Mouse (Mus musculus) thymus, postnatal 0 days (tissue): ENCODE data around the gene Hint3. TPM values are rescaled to one million over a fixed set of nuclear protein-coding genes. Genes with fewer than 3 reads are reported as not detected.
"Not testable (repeated sequence)": the region's sequence is repeated elsewhere in the genome, so short reads cannot be mapped to it uniquely, and the experiment has no call there.

ENCODE experiments used
- DNase-seq: peaks from one replicate; pipeline ENCODE4 v3.0.0-alpha.2; 2015; ENCODE audit warnings: low spot score
- polyA plus RNA-seq: library from polyadenylated mRNA; unstranded; fragments of >200 nt; fragmentation: Nextera tagmentation; extraction: Ambion mirVana; gene quantifications from 2 replicates; pipeline ENCODE4 v1.2.1, GENCODE M21; 2015

The Hint3 gene
- 46.7 and 47.4 TPM in 2 replicates for polyA plus RNA-seq

DNA sequence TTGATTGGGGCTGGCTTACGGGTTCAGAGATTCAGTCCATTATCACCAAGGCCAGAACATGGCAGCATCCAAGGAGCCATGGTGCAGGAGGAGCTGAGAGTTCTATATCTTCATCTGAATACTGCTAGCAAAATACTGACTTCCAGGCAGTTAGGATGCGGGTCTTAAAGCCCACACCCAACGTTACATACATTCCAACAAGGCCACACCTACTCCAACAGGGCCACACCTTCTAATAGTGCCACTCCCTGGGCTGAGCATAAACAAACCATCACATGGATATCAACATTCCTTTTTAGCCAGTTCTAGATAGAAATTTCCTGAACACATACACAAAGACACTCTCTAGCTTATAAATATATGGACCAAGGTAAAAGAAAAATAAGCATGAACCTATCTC lies at the start of gene Hint3:
Gene Hint3, minus strand, starts transcription at position 120 of the 400 bp plus-strand sequence.
- no peak for DNase-seq

DNA sequence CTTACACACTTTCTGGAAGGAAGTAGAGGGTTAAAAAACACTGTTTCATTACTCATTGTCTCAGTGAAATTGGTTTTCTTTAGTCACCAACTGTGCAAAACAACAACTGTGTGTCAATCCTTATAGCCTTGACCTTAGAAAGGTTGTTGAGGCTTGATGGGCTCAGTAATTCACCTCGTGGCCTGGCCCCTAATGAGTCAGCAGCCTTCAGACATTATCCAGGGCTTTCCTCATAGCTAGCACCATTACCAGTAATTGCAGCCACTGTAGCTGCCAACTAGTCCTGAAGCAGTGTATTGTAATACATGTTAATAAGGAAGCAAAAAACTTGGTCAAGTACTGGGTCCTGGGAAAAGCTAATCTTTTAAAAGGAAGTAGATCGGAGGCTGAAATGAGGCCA lies 48.6 kb upstream of the Hint3 start:
- no peak for DNase-seq

DNA sequence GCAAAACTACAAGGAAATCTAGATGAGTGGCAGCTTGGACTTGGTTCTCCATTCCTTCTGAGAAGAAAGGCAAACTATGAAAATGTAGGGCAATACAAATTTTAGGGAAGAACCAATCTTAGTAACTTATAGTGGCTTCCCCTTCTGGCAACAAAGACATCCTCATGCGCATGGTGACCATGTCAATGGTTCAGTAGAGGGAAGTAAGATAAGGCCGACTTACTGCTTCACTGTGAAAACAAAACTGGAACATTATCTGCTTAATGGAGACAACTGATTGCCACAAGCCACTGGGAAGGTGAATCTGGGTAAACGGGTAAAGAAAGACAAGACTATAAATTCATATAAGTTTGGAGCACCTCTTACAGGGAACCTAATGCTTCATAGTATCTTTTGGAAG lies 45.4 kb upstream of the Hint3 start:
- no peak for DNase-seq

DNA sequence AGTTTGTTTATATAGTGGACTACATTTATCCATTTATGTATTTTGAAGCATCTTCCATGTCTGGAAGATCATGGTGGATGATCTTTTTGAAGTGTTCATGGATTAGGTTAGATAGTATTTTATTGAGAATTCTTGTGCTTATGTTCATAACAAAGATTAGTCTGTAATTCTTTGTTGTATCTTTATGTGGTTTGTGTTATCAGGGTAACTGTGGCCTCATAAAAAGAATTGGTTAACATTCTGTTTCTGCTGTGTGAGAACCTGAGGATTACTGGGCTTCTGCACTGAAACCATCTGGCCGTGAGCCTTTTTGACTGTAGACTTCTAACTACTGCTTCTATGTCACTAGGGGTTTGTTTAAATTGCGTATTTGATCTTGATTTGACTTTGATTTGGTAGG lies 37.1 kb upstream of the Hint3 start:
- DNase-seq = no peak

DNA sequence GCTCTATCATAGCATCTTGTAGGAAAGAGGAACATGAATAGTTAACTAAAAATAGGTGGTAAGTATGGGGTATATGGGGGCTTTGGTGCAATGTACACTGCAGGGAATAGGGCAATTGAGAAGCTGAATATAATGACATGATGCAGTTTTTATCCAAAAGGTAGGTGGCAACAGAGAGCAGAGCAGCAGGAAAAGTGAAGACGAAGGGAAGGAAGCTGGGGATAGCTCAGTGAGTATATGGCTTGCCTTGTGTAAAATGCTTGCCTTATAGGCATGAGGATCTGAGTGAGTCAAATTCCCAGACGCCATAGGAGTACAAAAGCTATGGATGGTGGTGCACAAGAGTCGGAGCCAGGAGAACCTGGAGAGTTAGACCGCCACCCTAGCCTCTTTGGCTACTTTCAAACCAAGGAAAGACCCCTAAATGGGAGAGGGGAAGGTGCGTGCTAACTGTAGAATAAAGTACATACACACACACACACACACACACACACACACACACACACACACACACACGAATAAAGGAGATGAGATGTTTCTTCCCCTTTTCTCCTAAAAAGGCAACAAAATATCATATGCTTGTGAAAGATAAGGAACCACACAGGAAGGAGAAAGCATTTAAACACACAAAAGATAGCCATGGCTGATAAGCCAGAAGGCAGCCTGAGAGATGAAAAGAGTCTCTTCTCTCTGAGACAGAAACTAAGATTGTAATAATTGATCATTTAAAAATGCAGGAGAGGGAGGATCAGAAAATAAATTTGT lies 31.3 kb upstream of the Hint3 start:
- DNase-seq = peak; percentile 20

DNA sequence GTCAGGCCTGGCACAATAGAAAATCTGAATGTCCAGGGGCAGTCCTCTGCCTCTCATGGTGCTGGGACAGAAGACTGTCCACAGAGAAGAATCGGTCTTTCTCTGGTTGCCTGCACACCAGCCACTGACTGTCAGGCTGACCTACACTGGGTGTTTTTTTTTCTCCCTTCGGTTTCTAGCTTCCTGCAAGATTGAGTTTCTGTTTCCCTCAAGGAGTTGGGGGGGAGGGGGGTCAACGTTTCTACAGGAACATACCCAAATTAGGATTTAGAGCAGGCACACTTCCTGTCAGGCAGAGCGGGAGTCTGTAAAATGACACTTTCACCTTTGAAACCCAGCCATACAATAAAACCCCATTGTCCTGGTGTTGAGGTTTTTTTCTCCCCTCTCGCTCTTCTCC lies 26.2 kb upstream of the Hint3 start:
- peak; percentile 74 for DNase-seq

DNA sequence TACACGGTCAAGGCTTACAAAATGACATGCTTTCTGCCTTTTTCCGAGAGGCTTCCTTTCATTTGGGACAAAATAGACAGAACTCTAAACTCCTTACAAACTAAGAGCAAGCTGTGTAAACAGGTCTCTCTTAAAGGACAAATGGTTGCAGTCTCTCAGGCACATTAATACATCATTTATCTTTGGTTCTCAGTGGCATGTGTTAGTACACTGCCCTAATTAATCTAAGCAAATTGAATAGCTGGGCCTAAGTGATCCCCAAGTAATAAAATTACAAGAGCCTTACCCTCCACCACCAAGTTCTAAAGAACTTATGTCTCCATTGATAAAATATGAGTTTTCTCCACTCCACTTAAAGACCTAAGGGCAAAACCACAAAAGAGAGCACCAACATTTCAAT lies 18.2 kb upstream of the Hint3 start:
- no peak for DNase-seq

DNA sequence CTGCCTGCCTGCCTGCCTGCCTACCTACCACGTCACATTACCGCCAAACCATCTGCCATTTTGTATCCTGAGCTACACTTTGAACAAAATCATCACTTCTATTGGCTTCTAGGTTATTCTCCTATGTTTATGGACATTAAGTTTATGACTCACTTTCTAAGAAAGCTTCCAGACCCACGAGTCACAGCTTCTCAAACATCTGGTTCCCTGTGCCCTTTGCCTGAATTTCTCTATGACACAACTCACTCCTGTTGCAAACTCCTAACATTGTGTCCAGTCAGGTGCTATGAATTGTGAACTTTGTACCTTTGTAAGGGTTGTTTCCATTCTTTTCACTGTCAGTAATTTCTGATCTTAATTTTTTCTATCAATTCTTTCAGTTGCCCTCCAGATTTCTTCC lies 8.8 kb upstream of the Hint3 start:
- DNase-seq = no peak

DNA sequence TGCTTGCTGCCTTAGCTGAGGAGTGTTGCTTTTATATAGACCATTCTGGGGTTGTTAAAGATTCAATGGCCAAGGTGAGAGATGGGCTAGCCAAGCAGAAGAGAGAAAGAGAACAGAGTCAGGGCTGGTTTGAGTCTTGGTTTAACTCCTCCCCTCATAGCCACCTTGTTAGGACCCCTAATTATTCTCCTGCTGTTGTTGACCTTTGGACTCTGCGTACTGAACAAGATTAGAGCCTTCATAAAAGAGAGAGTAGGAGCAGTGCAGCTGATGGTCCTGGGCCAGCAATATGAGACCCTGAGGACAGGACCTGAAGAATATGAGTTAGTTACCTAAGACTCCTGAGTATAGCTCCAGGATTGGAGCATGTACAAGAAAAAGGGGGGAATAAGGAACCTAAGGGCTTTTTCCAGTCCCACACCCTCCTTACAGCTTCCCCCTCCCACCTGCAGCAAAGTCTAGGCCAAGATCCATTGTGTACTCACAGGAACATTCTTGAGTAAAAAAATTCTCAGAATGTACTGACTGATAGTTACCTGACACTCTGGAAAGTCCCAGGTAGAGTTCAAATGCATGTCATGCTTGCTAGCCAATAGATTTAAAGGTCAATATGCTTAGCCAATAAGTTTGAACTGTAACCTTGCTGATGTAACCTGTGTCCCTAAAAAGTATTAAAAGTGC lies 7.2 kb upstream of the Hint3 start:
- DNase-seq = not testable (repeated sequence)

DNA sequence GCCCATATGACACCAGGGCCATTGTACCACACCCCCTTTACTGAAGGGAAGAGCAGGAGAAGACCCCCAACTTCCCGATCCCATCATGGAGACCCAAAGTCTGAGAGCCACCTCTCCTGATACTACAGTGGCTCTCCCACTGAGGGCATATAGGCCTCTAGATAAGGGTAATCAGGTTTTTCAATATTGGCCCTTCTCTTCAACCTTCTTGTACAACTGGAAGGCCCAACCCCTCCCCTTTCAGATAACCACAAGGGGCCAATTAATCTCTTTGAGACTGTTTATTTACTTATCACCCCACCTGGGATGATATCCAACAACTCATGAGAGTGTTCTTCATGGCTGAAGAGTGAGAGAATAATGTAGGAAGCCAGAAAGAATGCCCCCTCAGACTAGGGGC lies 3.3 kb upstream of the Hint3 start:
- DNase-seq = no peak

DNA sequence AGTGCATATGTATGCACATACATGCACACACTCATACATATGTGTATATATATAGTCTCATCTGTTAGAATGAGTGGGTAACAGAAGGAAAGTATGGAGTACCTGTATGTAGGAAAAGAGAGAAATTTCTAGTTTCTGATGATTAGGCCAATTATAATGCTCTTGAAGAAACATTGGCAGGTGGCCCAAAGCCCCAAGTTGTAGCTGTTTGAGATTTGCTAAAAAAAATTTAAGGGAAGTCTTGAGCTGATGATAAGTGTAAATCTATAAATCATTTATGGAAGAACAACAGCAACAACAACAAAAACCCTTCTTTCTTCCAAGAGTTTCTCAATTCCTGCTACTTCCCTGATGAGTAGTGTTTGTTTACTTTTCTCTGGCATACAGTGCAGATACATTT lies 545 bp upstream of the Hint3 start:
- DNase-seq = no peak

DNA sequence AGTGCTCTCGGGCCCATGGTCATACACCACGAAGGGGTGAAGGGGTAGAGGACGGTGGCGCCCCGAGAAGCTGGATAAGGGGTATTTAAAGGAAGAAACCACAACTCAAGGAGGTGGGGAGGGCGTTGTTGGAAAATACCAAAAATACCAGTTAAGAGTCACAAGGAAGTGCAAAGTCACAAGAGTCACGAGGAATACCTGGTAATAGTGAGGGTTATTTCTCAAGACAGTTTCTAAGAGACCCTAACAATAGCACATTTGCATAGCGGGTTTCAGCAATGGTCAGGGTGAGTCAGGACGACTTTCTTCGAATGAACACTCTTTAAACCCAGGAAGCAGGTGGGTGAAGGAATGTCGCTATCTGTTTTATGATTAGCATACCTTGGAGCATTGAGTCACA lies 988 bp downstream of the Hint3 start:
- DNase-seq = not testable (repeated sequence)

DNA sequence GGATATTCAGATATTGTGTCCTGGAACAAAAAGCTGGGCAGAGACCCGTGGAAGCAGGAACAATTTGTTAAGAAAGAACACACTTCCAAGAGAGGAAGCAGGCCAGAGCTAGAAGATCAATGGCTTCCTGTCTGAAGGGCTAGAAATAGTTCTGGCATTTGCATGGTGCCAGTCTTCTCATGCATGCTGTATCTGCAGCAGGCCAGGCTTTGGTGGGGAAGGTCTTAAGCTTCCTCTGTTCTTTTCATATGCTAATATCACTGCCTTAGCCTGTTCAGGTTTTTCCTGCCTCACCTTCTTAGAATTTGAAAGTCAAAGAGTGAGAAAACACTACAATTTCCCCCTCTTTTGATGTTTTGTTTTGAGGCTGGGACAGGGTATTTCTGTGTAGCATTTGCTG lies 1.9 kb downstream of the Hint3 start:
- DNase-seq = no peak

DNA sequence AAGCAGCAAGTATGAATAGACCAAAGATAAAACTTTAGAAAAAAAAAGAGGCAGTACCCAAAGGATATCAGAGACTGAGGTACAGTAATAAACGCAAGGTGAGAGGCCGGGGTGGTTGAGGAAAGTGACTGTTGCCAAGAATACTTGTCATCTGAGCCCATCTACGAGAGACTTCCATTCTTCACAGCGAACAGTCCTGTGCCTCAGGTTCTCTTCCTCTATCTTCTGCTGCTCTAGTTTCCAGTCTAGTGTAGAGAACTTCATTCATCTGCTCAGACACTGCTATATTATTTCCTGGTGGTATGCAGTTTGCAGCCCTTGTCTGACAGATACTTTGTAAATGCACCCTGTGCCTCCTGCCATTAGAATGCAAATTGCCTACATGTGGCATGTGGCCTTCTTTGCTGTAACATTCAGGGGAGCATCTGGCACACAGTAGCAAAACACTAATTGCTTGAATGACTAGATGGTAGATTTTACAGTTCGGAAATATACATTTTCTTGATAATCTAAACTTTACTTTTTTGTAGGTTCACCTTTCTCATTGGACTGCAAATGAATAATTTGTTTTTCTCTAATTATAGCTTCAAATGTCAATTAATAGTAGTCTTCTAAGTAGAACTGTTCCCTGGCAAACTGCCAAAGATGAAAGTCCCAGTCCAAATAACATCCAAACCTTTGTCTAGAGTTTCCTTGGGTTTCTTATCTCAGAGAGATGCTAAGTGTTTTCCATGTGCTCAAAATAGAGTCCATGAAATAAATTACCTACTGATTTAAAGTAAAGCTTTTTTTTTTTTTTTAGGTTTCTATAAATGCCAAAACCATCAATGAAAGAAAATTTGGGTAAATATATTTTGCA lies 5.0 kb downstream of the Hint3 start:
- DNase-seq = no peak

DNA sequence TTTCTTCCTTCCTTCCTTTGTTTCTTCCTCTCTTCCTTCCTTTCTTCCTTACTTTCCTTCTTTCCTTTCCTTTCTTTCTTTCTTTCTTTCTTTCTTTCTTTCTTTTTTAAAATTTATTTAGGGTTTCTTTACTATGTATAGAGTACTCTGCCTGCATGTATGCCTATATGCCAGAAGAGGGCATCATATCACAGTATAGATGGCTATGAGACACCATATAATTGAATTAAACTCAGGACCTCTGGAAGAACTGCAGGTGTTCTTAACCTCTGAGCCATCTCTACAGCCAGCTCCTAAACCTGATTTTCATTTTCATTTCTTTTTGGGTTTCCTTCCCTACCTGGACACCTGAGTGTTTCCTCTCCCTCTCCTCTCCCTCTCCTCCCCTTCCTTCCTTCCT lies 6.5 kb downstream of the Hint3 start:
- peak; percentile 44 for DNase-seq

DNA sequence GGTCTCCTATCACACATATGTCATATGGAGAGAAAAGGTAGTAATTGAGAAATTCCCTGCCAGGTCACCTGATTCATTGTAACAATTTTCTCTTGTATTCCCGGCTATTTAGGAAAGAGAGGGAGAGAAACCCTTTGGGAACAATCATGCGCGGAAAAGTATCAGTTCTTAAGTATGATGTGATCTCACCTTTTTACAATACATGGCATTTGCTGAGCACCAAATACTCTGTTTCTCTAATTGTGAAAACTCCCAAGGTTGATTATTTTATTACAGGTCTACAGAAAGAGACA lies 10.6 kb downstream of the Hint3 start:
- no peak for DNase-seq

DNA sequence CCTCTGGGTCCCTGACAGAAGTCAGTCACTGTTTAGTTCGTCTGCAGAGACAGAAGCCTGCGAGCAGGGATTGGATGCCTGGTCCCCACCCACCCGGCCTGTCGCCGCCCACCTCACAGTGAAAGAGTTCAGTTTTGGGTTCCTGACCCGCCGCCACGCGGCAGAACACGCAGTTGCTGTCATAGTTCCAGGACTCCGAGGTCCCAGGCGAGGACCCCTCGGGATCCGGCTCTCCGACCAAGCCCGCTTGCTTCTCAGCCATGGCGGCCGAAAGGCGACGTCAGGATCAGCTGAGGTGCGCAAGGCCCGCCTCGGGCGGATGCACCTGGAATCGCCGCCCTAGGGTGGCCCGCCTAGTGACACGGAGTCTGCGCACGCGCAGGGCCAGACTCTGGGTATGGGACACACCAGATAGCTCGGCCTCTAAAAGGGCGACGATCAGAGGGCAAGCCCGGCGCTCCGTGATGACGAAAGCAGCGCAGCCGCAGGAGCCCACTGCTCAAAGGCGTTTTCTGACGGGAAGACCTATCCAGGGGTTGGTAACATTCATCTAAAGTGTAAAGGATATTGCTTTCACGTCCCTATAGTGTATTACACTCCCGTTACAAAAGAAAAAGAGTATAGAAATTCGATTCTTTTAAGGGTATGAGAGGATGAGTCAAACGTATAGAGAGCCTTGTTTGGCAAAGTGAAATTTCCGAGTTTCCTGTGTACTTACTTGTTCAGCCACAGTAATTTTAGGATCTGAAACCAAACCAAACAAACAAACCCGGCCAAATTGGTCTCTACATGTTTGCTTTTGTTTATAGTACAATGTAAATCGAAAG lies 11.1 kb downstream of the Hint3 start:
- DNase-seq = peak; percentile 99

DNA sequence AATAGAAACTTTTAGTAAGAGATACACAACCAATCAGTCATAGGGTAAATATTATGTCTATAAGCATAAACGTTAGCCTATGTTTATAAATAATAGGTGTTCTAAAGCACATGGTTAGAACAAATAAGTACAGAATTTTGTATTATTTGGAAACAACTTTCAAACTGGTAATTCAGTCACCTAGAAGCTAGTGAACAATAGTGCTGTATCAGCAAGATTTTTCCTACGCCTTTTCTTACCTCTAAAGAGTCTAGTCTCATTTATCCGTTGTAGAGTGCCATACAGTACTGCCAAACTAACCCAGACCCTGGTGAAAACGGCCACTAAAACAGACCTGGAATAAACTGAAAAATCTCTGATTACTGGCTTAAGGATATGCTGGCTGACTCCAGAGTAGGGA lies 16.4 kb downstream of the Hint3 start:
- DNase-seq = no peak

DNA sequence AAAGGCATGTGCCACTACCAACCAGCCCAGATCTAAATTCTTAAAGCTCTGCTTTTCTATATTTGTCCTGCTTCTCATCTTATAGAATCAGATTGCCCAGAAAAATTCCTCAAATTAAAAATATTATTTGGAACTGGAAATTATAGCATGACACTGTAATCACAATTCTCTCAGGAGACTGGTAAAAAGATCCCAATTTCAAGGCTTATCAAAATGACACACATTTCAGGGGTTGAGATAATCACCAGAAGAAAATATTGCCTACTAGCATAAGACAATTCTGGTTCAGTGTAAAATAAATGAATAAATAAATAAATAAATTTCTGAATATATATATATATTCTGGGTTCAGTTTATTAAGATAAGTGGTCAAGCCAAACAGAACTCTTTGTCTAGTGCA lies 19.8 kb downstream of the Hint3 start:
- no peak for DNase-seq

DNA sequence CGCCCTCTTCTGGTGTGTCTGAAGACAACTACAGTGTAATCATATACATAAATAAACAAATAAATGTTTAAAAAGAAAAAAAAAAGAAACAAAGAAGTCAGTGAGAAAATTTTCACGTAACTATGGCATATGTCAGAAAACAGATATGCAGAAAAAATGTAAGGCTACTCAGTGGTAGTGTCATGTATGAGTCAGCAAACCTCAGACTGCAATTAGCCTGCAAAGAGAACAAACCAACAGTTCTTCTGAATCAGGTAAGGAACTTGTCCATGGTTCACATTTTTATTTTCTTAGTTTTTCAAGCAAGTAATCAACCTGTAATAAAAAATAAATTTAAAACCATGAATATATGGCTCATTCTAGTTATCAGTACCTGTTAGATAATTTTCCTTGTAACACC lies 21.3 kb downstream of the Hint3 start:
- no peak for DNase-seq

DNA sequence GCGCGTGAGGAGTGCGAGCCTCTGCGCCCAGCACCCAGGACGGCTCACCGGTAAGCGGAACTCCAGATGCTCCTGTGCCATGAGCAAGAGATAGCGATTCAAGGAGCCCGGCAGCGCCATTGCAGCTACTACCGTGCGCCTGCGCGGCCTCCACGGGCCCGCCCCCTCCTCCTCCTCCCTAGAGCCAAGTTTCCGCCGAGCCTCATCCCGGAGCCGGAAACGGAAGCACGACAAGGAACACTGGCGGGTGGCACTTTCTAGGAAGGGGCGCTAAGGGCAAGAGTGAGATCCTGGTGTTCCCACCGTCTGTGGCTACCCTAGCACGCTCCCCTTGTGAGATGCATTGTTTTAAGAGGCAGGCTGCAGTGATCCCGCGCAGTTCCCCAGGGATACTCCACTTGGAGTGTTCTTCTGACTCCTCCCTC lies 28.9 kb downstream of the Hint3 start, which contains the start of gene Trmt11:
Gene Trmt11, minus strand, starts transcription at position 208 of the 425 bp plus-strand sequence.
- peak; percentile 82 for DNase-seq
